In the genomic region with DNA sequence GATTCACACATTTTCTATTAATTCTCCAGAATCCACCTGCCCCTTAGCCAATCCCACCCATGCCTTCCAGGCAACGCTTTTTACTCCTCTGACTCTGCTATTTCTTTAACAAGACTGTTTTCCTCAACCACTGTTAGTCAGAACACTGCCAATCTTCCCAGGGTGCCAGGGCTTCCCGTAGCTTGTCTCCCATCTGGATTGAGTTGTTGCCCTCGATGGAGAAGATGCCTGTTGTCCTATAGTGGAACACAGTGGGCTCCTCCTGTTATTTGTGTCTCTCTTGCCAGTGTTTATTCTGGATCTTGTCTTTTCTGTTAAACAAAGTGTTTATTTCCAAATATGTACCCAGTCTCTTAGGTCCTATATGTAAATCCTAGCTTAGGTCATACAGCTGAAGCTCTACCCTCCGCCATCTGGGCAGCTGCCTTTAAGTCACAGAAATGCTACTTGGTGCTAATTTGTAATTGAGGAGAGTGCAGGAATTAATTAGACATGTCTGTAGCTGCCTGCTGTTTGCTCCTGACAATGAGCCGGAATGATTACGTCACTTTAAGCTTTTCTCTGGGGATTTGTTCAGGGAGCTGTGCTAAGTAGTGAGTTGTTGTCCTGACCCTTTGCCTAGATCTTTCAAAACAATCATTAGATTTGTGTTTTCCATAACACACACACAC, we compare ENCODE assay signal across 9 mouse cellular contexts.
DNase-seq lines count a peak whose midpoint lies in the region; ATAC-seq lines count a peak whose summit lies in the region.
"Had no signal": no experiment of that assay in that cellular context is flagged by ENCODE, and none has a peak within 500 bp of the region (broad histone marks: within the 10 kb centered on the region; RNA-seq: fewer than 3 reads in every experiment).

No protein-coding gene starts in this region.

- H3K9ac ChIP-seq in forebrain, embryonic 14.5 days (ENCODE audit: low read length): no peak overlapping the region
- no peak overlapping the region for H3K9ac ChIP-seq in midbrain, embryonic 15.5 days
- H3K9ac ChIP-seq: embryonic facial prominence, embryonic 13.5 days had no signal

- WGBS in forebrain, embryonic 14.5 days: 12% methylated on average over 6 of the region's 6 CpGs
- WGBS in midbrain, embryonic 15.5 days: 24% methylated on average over 6 of the region's 6 CpGs

- peak; percentile 60 for DNase-seq in heart, adult 8-10 months (ENCODE audit: low spot score)
- DNase-seq in heart, postnatal 25 days (ENCODE audit: low spot score): no peak
- peak; percentile 47 for DNase-seq in brain, adult 2 months (ENCODE audit: low read depth, low spot score)
- DNase-seq in forebrain, embryonic 14.5 days (ENCODE audit: low spot score): peak; percentile 93
- no peak for DNase-seq in thymus, postnatal 0 days (ENCODE audit: low spot score)
- DNase-seq in testis, postnatal 14 days (ENCODE audit: low spot score): no peak
- no peak for DNase-seq in cerebellum, postnatal 4 days (ENCODE audit: low spot score in 2 of 2)

- H3K9me3 ChIP-seq in forebrain, embryonic 14.5 days (replicated peaks; ENCODE audit: control insufficient read depth, low read length): no peaks in the 10 kb centered on the region
- H3K9me3 ChIP-seq in midbrain, embryonic 15.5 days: no peaks in the 10 kb centered on the region
- H3K9me3 ChIP-seq: embryonic facial prominence, embryonic 13.5 days had no signal

- ATAC-seq in forebrain, embryonic 14.5 days: peak; percentile 89
- ATAC-seq in midbrain, embryonic 15.5 days (replicated peaks): peak; percentile 83

- H3K36me3 ChIP-seq in forebrain, embryonic 14.5 days (ENCODE audit: control insufficient read depth, insufficient read depth, low read length): no peaks in the 10 kb centered on the region
- H3K36me3 ChIP-seq in midbrain, embryonic 15.5 days (replicated peaks): no peaks in the 10 kb centered on the region
- H3K36me3 ChIP-seq: embryonic facial prominence, embryonic 13.5 days had no signal

- peak overlapping the region; percentile 11; the same call in 1 of the 2 replicates for H3K4me2 ChIP-seq in forebrain, embryonic 14.5 days (ENCODE audit: low read length)
- H3K4me2 ChIP-seq in midbrain, embryonic 15.5 days: no peak overlapping the region
- H3K4me2 ChIP-seq: embryonic facial prominence, embryonic 13.5 days had no signal

- intact Hi-C loops in heart, postnatal 25 days (cut with DNase I): no loop called here

- H3K4me1 ChIP-seq in forebrain, embryonic 14.5 days (ENCODE audit: control insufficient read depth, insufficient read depth, low read length): peaks cover 6% of the 10 kb centered on the region; the same call in 1 of the 2 replicates
- peaks cover 12% of the 10 kb centered on the region for H3K4me1 ChIP-seq in midbrain, embryonic 15.5 days

- no peaks in the 10 kb centered on the region for H3K27me3 ChIP-seq in forebrain, embryonic 14.5 days (replicated peaks; ENCODE audit: control insufficient read depth, insufficient read depth, low read length)
- no peaks in the 10 kb centered on the region for H3K27me3 ChIP-seq in midbrain, embryonic 15.5 days (replicated peaks)
- H3K27me3 ChIP-seq: embryonic facial prominence, embryonic 13.5 days had no signal

- H3K27ac ChIP-seq in forebrain, embryonic 14.5 days (ENCODE audit: low read depth, low read length): no peak overlapping the region
- H3K27ac ChIP-seq in midbrain, embryonic 15.5 days: no peak overlapping the region
- H3K27ac ChIP-seq: embryonic facial prominence, embryonic 13.5 days had no signal

- no peak overlapping the region for H3K4me3 ChIP-seq in forebrain, embryonic 14.5 days (ENCODE audit: low read depth, low read length)
- H3K4me3 ChIP-seq in midbrain, embryonic 15.5 days: no peak overlapping the region
- H3K4me3 ChIP-seq: embryonic facial prominence, embryonic 13.5 days had no signal

Comparison
In these comparisons a context has a peak if more than half of its experiments do, and no peak if none do; other contexts are left out.
1. DNase-seq: peak in heart, adult 8-10 months (single experiment), brain, adult 2 months (single experiment) and forebrain, embryonic 14.5 days (single experiment); none in heart, postnatal 25 days (single experiment), thymus, postnatal 0 days (single experiment), testis, postnatal 14 days (single experiment) and cerebellum, postnatal 4 days (0 of 2).